Mouse (Mus musculus) lung, postnatal 0 days (tissue): ENCODE measurements around the gene Icam1. TPM values are rescaled to one million over a fixed set of nuclear protein-coding genes. Genes with fewer than 3 reads are reported as not detected.
"Not testable (repeated sequence)": the region's sequence is repeated elsewhere in the genome, so short reads cannot be mapped to it uniquely, and the experiment has no call there.

ENCODE experiments used
- ATAC-seq: fragments of 200-750 bp; cut with Nextera tagmentation; 2 replicates; pipeline ENCODE4 v1.8.0; 2017; ENCODE audit warnings: moderate library complexity
- DNase-seq: peaks from one replicate; pipeline ENCODE4 v3.0.0-alpha.2; 2016; ENCODE audit warnings: low spot score
- H3K27ac ChIP-seq: fragments of 300-500 bp; sonication (generic); 2 replicates; pipeline ENCODE4 v1.5.1; 2014; ENCODE audit warnings: antibody characterized with exemption, mild to moderate bottlenecking, low read length, mixed read lengths
- H3K27me3 ChIP-seq: fragments of 300-500 bp; sonication (generic); replicated peaks from 2 replicates; pipeline ENCODE4 v1.6.1; 2014; ENCODE audit warnings: low read length, mixed read lengths; ENCODE audit not compliant: insufficient read depth
- H3K36me3 ChIP-seq: fragments of 300-500 bp; sonication (generic); 2 replicates; pipeline ENCODE4 v1.6.1; 2014; ENCODE audit warnings: low read length, mixed read lengths; ENCODE audit not compliant: insufficient read depth
- H3K4me1 ChIP-seq: fragments of 300-500 bp; sonication (generic); 2 replicates; pipeline ENCODE4 v1.6.1; 2014; ENCODE audit warnings: antibody characterized with exemption, low read depth, low read length, mixed read lengths; ENCODE audit not compliant: insufficient read depth
- H3K4me2 ChIP-seq: fragments of 300-500 bp; sonication (generic); replicated peaks from 2 replicates; pipeline ENCODE4 v1.6.1; 2014; ENCODE audit warnings: low read depth, mild to moderate bottlenecking, low read length, moderate library complexity, mixed read lengths
- H3K4me3 ChIP-seq: fragments of 300-500 bp; sonication (generic); 2 replicates; pipeline ENCODE4 v1.5.1; 2014; ENCODE audit warnings: low read depth, low read length
- H3K9ac ChIP-seq: fragments of 300-500 bp; sonication (generic); replicated peaks from 2 replicates; pipeline ENCODE4 v1.6.1; 2014; ENCODE audit warnings: low read depth, mild to moderate bottlenecking
- H3K9me3 ChIP-seq: fragments of 300-500 bp; sonication (generic); 2 replicates; pipeline ENCODE4 v1.6.1; 2016; ENCODE audit warnings: low read length, mixed read lengths
- CTCF ChIP-seq: IDR thresholded peaks from 2 replicates; pipeline ENCODE4 v1.5.1; 2016; ENCODE audit warnings: antibody characterized with exemption, mild to moderate bottlenecking
- EP300 ChIP-seq: IDR thresholded peaks from 2 replicates; pipeline ENCODE4 v1.6.1; 2016; ENCODE audit warnings: antibody characterized with exemption, mild to moderate bottlenecking, control low read depth
- WGBS: fragments of 180-500 bp; shearing (Covaris S2); extraction: QIAGEN DNeasy Blood & Tissue Kit; methylation state at CpG from one replicate; pipeline ENCODE4 v1.1.7; 2014; 5-methylcytosine and 5-hydroxymethylcytosine counted together
- polyA plus RNA-seq: library from polyadenylated mRNA; unstranded; fragments of >200 nt; fragmentation: Nextera tagmentation; extraction: Ambion mirVana; gene quantifications from 2 replicates; pipeline ENCODE4 v1.2.1, GENCODE M21; 2015

The Icam1 gene
- polyA plus RNA-seq, 1 experiment from 2014 or later: 236 TPM

GRCm38 (mm10) chr9:20998337-20998736, 17.4 kb upstream of the Icam1 start:
- not testable (repeated sequence) for H3K27me3 ChIP-seq, H3K4me2 ChIP-seq
- WGBS: 72% methylated on average over 1 of the region's 1 CpGs

GRCm38 (mm10) chr9:21000811-21001210, 15.0 kb upstream of the Icam1 start:
- no peak overlapping the region for H3K4me2 ChIP-seq

More at GRCm38 (mm10) chr9:20998337-20998736, 17.4 kb upstream of the Icam1 start:
- not testable (repeated sequence) for H3K4me1 ChIP-seq, H3K4me3 ChIP-seq, H3K27ac ChIP-seq, H3K9ac ChIP-seq, ATAC-seq, H3K9me3 ChIP-seq, H3K36me3 ChIP-seq
- DNase-seq: peak; percentile 81
- peak; percentile 73 for TF ChIP-seq CTCF

GRCm38 (mm10) chr9:21001651-21002200, 14.1 kb upstream of the Icam1 start:
- Histone ChIP-seq H3K4me3 (no peak overlapping the region), H3K27me3 (no peaks in the 10 kb centered on the region), H3K27ac (no peak overlapping the region; the same call in 1 of the 2 replicates), H3K4me2 (no peak overlapping the region; the same call in 1 of the 2 replicates), H3K4me1 (no peaks in the 10 kb centered on the region), H3K36me3 (0 out of 2 replicates have a peak, but pooled peaks cover 7% of the 10 kb centered on the region), H3K9me3 (no peaks in the 10 kb centered on the region), H3K9ac (no peak overlapping the region)
- no peak for DNase-seq
- TF ChIP-seq CTCF (no peak), EP300 (no peak)
- 45% methylated on average over 6 of the region's 6 CpGs for WGBS
- ATAC-seq: no peak

More at GRCm38 (mm10) chr9:21000811-21001210, 15.0 kb upstream of the Icam1 start:
- H3K9me3 ChIP-seq: no peaks in the 10 kb centered on the region
- no peak overlapping the region for H3K4me3 ChIP-seq
- H3K27ac ChIP-seq: no peak overlapping the region
- H3K9ac ChIP-seq: no peak overlapping the region
- DNase-seq (peak; percentile 57), ATAC-seq (no peak)
- H3K36me3 ChIP-seq: 0 out of 2 replicates have a peak, but pooled peaks cover under 1% of the 10 kb centered on the region
- H3K4me1 ChIP-seq: no peaks in the 10 kb centered on the region
- TF ChIP-seq EP300: no peak
- peak; percentile 69 for TF ChIP-seq CTCF
- H3K27me3 ChIP-seq: no peaks in the 10 kb centered on the region

- Histone ChIP-seq H3K4me1 (no peaks in the 10 kb centered on the region), H3K9me3 (no peaks in the 10 kb centered on the region), H3K4me2 (peak overlapping the region; percentile 75), H3K4me3 (peak overlapping the region; percentile 76), H3K27me3 (no peaks in the 10 kb centered on the region), H3K9ac (peak overlapping the region; percentile 86), H3K36me3 (0 out of 2 replicates have a peak, but pooled peaks cover 10% of the 10 kb centered on the region), H3K27ac (peak overlapping the region; percentile 90)
- WGBS: 9% methylated on average over 7 of the region's 7 CpGs
- ATAC-seq (peak; percentile 4; the same call in 1 of the 2 replicates), DNase-seq (no peak)
- no peak for TF ChIP-seq CTCF
- TF ChIP-seq EP300: no peak
Observed at GRCm38 (mm10) chr9:21002270-21002626, 13.5 kb upstream of the Icam1 start.

GRCm38 (mm10) chr9:21002627-21003551, 12.9 kb upstream of the Icam1 start, which contains the start of gene Mrpl4:
Gene Mrpl4, plus strand, starts transcription at chr9:21002738.
- Histone ChIP-seq H3K27me3 (no peaks in the 10 kb centered on the region), H3K4me3 (peak within 1 kb of the TSS; percentile 76), H3K9me3 (no peaks in the 10 kb centered on the region), H3K4me1 (no peaks in the 10 kb centered on the region), H3K4me2 (peak within 1 kb of the TSS; percentile 75), H3K9ac (peak within 1 kb of the TSS; percentile 86), H3K27ac (peak within 1 kb of the TSS; percentile 90), H3K36me3 (0 out of 2 replicates have a peak, but pooled peaks cover 15% of the 10 kb centered on the region)
- ATAC-seq (peak; percentile 86), DNase-seq (peak; percentile 93)
- WGBS: under 1% methylated on average over 71 of the region's 72 CpGs
- TF ChIP-seq EP300: peak; percentile 43; the same call in 1 of the 2 replicates
- TF ChIP-seq CTCF: peak; percentile 42

GRCm38 (mm10) chr9:21007313-21007952, 8.4 kb upstream of the Icam1 start:
- H3K27me3 ChIP-seq: no peaks in the 10 kb centered on the region
- H3K4me1 ChIP-seq: no peaks in the 10 kb centered on the region
- H3K9me3 ChIP-seq: no peaks in the 10 kb centered on the region
- no peak for DNase-seq
- H3K4me3 ChIP-seq: no peak overlapping the region
- H3K4me2 ChIP-seq: no peak overlapping the region
- 93% methylated on average over 10 of the region's 10 CpGs for WGBS
- ATAC-seq: no peak
- H3K27ac ChIP-seq: no peak overlapping the region
- H3K9ac ChIP-seq: no peak overlapping the region
- no peak for TF ChIP-seq CTCF
- TF ChIP-seq EP300: no peak
- 0 out of 2 replicates have a peak, but pooled peaks cover 16% of the 10 kb centered on the region for H3K36me3 ChIP-seq
